Mouse (Mus musculus): Measurements from ENCODE around the gene Med20. TPM values are rescaled to one million over a fixed set of nuclear protein-coding genes. Genes with fewer than 3 reads are reported as not detected.

The Med20 gene
- total RNA-seq, 2 experiments from 2014 or later = 15.8 to 17.8 TPM

GRCm38 (mm10) chr17:47658741-47659243, 47.4 kb downstream of the Med20 start:
- DNase-seq = no peak
- intact Hi-C loops (cut with DNase I) = no loop called here

- intact Hi-C loops (cut with DNase I) = no loop called here
- DNase-seq = no peak
Measured at GRCm38 (mm10) chr17:47663009-47663713, 51.8 kb downstream of the Med20 start.

GRCm38 (mm10) chr17:47664474-47664873, 53.1 kb downstream of the Med20 start:
- no peak for DNase-seq
- intact Hi-C loops (cut with DNase I) = no loop called here

GRCm38 (mm10) chr17:47669166-47669565, 57.8 kb downstream of the Med20 start:
- DNase-seq = no peak
- intact Hi-C loops (cut with DNase I) = no loop called here

GRCm38 (mm10) chr17:47671988-47672310, 60.6 kb downstream of the Med20 start:
- intact Hi-C loops (cut with DNase I) = loop anchor here (5.0 to 10.0 kb wide), 2 partner anchors 40 to 157 kb away; partner anchors contain the start of gene Usp49
- DNase-seq = no peak

- intact Hi-C loops (cut with DNase I) = loop anchor here (5.0 to 10.0 kb wide), 2 partner anchors 40 to 158 kb away; partner anchors contain the start of gene Usp49
- peak; percentile 60 to 69 for DNase-seq
Measured at GRCm38 (mm10) chr17:47672311-47673111, 61.1 kb downstream of the Med20 start.

Other genes with a start within 250 kb of the Med20 start
- gene Mrps10, start 242.7 kb upstream of the Med20 start, total RNA-seq (2021) = 10 to 100 TPM; 19.9 to 23.9 TPM
- under 1 TPM; 0.25 to 0.33 TPM for gene Guca1b, start 226.2 kb upstream of the Med20 start, total RNA-seq (2021)
- not detected for gene Guca1a, start 211.0 kb upstream of the Med20 start, total RNA-seq (2021)
- gene AI661453, start 175.0 kb upstream of the Med20 start, total RNA-seq (2021) = 1 to 10 TPM; 1.6 to 1.8 TPM
- gene 1700001C19Rik, start 174.2 kb upstream of the Med20 start, total RNA-seq (2021) = not detected
- 10 to 100 TPM; 12.0 to 13.6 TPM for gene Taf8, start 109.3 kb upstream of the Med20 start, total RNA-seq (2021)
- gene Ccnd3, start 106.5 kb upstream of the Med20 start, total RNA-seq (2021) = 10 to 100 TPM; 79.8 to 88.7 TPM
- gene Bysl, start 90 bp upstream of the Med20 start, total RNA-seq (2021) = 10 to 100 TPM; 14.2 to 14.3 TPM
- gene Gm20517, start within 50 bp of the Med20 start, total RNA-seq (2021) = 1 to 10 TPM; 2.1 to 3.5 TPM
- 1 to 10 TPM; 3.9 to 4.4 TPM for gene Usp49, start 19.1 kb downstream of the Med20 start, total RNA-seq (2021)
- 100 to 1,000 TPM; 119 to 126 TPM for gene Tomm6, start 76.8 kb downstream of the Med20 start, total RNA-seq (2021)
- 1 to 10 TPM; 4.0 to 4.3 TPM for gene Frs3, start 77.4 kb downstream of the Med20 start, total RNA-seq (2021)
- gene Gm21981, start 82.9 kb downstream of the Med20 start, total RNA-seq (2021) = under 1 TPM; 0.50 to 0.70 TPM
- 1 to 10 TPM; 2.1 to 4.8 TPM for gene Prickle4, start 83.2 kb downstream of the Med20 start, total RNA-seq (2021)
- not detected for gene Pgc, start 115.3 kb downstream of the Med20 start, total RNA-seq (2021)
- gene Tfeb, start 125.4 kb downstream of the Med20 start, total RNA-seq (2021) = 10 to 100 TPM; 39.9 to 44.8 TPM
- gene Mdfi, start 223.1 kb downstream of the Med20 start, total RNA-seq (2021) = 1 to 10 TPM in 1 of 2 experiments, under 1 TPM in 1; 0.81 to 3.1 TPM

Data from heart, postnatal 36 days (tissue).